Mouse (Mus musculus): ENCODE results near the gene Ggt5. TPM values are rescaled to one million over a fixed set of nuclear protein-coding genes. Genes with fewer than 3 reads are reported as not detected.
A peak's percentile ranks its signal among the peaks of the same experiment; 100 is the strongest.

The Ggt5 gene
- total RNA-seq, 2 experiments from 2014 or later = 3.3 to 3.8 TPM

DNA sequence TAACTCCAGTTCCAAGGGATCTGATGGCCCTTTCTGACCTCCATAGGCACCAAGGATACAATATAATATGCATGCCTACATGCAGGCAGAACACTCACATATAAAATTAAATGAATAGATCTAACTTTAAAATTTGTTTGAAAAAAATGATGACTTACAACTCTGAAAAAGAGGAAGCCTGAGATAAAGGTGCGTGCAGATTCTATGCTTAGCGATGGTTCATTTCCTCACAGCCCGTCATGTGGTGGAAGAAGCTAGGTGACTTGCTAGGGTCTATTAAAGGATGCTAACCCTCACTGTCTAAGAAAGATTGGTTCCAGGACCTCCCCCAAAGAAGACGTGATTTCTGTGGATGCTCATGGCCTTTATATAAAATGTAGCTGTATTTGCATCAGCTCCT is 26.9 kb downstream of the Ggt5 start:
- no peak for DNase-seq (ENCODE audit: extremely low spot score in 1 of 2, low spot score in 1 of 2)

DNA sequence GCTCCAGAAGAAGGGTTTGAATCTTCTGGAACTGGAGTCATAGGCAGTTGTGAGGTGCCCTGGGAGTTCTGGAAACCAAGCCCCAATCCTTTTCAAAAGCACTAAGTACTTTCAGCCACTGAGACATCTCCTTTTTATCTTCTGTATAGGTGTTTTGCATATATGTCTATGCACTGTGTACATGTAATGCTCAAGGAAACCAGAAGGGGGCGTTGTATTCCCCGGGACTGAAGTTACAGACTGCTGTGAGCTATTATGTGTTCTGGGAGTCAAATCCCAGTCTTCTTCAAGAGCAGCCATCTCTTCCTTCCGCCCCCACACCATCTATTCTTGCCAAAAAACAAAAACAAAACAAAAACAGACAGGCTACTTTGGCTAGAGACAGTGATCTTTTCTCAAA is 31.7 kb downstream of the Ggt5 start:
- DNase-seq (ENCODE audit: extremely low spot score in 1 of 2, low spot score in 1 of 2) = no peak

DNA sequence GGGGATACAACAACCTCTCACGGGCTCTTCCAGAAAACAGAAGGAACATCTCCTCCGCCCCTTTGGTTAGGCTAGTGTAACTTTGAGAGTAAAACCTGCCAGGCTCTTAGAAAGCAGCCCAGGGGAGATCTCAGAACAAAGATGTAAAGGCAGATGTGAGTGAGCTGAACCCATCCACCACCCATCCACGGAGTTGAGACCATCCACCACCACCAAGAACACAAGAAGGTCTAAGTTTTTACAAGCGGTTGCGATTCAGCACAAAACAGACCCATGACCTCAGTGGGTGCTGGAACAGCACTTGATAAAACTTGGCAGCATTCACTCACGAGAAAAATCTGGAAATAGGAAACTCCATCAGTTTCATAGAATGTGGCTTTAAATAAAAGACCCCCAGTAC is 36.8 kb downstream of the Ggt5 start:
- no peak for DNase-seq (ENCODE audit: extremely low spot score in 1 of 2, low spot score in 1 of 2)

DNA sequence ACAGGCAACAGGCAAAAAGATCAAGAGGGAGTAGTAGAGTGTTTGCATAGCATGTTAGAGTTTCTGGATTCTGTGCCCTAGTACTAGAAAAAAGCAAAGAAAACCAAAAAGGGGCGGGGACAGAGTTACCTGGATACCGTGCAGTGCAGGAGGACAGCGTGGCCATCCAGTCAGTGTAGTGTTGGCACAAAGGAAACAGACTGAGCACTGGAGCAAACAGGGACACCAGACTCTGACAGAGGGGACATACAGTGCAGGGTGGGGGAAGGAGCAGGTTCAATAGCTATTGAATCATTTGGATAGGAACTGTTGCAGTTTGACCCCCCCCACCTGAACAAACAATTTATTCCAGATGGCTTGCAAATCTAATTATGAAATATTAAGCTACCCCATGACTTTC is 37.9 kb downstream of the Ggt5 start:
- no peak for DNase-seq (ENCODE audit: extremely low spot score in 1 of 2, low spot score in 1 of 2)

DNA sequence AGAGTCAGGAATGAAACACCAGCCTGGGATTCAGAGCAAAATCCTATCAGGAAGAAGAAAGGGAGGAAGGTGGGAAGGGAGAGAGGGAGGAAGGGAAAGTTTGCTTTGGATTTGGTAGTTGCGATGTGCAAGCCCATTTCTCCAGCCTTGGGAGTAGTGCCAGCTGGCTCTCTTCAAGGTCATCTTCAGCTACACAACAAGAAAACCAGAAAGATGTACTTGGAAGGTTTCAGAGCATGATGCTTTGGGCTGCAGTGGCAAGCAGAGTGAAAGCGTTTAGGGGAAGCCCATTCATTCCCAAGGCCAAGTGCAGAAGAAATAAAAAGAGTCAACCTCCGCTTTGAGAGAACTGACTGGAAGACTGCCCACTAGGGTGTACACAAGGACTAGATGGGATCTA is 38.4 kb downstream of the Ggt5 start:
- DNase-seq (ENCODE audit: extremely low spot score in 1 of 2, low spot score in 1 of 2) = no peak

DNA sequence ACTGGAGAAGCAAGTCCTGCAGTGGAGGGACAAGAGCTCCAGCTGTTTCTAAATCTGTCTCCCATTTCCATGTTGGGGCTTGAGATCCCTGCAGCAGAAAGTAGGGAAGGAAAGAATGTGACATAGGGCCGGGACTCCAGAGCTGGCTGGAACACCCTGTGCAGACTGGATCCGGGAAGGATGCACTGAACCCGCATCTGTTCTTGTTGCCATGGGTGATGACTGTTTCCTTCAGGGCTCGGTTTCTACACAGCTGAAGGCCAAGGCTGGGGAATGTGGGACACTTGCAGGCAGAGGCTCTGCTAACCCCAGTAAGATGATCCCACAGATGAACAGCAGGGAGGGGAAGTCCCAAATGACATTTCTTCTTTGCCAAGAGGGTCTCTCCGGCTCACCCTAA is 43.5 kb downstream of the Ggt5 start:
- no peak for DNase-seq (ENCODE audit: extremely low spot score in 1 of 2, low spot score in 1 of 2)

DNA sequence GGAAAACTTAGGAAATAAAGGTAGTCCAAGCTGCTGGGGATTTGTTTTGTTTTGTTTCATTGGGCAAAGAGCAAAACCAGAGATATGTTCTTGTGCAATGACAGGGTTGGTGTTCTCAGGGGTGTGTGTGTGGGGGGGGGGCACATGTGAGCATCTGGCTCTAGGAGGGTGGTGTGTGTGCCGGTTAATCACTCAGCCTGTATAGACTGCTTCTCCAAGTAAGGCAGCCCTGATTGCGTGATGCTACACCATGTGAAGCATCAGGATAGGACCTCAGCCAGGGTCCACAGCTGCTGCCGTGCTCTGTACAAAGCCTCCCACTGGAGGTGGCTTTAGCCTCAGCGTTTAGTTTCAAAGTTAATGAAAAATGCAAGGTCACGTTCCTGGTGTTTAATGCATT is 43.9 kb downstream of the Ggt5 start:
- DNase-seq (ENCODE audit: extremely low spot score in 1 of 2, low spot score in 1 of 2) = no peak

DNA sequence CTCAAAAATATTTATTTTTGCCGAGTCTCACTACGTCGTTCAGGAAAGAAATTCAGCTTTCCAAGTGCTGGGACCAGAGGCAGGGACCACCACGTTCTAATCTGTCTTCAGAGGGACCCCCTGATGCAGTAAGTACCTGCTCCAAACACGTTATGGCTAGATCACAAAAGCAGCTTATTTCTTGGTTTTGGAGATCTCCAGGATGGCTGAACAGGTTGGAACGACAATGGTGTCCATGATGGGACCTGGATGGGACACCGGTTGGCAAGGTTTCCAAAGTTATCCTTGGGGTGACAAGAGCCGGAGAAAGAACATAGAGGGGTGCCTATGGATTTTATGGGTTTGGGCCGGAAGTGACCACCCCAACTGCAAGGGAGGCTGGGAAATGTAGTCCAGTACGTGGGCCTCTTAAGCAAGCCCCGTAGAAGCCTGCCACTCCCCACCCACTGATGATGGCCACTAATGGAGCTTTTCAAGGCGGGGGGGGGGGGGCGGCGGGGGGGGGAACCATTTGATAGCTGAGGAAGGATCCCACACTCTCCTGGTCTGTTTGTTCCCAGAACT is 44.5 kb downstream of the Ggt5 start:
- DNase-seq (ENCODE audit: extremely low spot score in 1 of 2, low spot score in 1 of 2) = no peak

DNA sequence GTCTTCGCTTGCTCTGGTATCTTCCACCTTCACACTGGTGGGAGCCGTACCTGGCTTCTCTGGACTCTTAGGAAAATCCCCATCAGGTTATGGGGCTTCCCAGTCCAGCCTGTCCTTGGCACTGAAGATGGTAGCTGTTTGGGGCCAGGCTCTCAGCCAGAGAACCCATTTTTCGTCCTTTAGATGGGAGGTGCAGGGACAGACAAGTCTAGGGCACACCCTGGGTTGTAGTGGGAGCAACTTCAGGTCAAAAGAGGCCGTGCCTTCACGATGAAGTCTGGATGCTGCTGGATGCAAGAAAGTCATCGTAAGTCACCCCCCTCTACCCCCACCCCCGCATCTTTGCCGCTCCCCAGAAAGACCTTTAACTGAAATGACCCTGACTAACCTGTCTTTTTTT is 45.5 kb downstream of the Ggt5 start:
- DNase-seq (ENCODE audit: extremely low spot score in 1 of 2, low spot score in 1 of 2) = no peak

DNA sequence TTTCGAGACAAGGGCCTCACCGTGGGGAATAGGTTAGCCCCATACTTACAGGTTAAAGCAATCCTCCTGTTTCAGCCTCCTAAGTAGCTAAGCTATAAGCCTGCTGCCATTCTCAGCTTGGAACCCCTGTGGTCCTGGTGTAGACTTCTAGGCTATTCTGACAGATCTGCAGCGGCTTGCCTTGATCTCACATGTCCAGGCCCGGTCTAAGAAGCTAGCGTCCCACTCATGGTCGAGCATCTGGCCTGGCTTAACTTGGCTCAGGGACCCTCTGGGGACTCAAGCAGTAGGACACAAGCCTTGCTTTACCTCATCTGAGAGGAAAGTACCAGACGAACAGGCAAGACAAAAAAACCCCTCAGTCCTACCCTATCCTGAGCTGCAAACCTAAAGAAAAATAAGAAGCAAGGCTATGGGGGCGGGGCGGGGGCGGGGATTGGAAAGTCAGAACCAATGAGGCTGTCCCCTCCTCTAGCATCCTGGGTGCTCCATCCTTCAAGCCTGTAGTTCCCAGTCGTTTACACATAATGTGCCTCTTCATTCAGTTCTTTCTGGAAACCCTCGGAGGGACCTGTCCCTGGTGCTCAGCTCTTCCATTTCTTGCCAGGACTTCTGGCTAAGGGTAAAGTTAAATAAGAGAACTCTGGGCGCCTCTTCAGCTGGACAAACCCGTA is 46.0 kb downstream of the Ggt5 start:
- DNase-seq (ENCODE audit: extremely low spot score in 1 of 2, low spot score in 1 of 2) = no peak

DNA sequence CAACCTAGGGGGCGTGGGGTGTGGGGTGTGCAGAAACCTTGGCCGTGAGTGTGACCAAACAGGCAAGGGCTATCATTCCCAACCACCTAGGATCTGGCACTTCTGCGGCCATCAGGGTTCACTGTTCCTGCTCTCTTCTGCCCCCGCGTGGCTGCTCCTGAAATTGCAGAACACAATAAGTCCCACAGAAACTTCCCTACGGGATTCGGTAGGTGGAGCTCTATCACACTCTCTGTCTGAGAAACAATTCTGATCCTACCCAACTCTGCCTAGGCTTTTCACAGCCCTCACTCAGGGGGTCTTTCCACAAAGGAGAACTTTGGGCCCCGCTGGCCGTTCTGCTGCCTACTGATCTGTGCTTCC is 46.5 kb downstream of the Ggt5 start:
- DNase-seq (ENCODE audit: extremely low spot score in 1 of 2, low spot score in 1 of 2) = peak; percentile 82 to 97

DNA sequence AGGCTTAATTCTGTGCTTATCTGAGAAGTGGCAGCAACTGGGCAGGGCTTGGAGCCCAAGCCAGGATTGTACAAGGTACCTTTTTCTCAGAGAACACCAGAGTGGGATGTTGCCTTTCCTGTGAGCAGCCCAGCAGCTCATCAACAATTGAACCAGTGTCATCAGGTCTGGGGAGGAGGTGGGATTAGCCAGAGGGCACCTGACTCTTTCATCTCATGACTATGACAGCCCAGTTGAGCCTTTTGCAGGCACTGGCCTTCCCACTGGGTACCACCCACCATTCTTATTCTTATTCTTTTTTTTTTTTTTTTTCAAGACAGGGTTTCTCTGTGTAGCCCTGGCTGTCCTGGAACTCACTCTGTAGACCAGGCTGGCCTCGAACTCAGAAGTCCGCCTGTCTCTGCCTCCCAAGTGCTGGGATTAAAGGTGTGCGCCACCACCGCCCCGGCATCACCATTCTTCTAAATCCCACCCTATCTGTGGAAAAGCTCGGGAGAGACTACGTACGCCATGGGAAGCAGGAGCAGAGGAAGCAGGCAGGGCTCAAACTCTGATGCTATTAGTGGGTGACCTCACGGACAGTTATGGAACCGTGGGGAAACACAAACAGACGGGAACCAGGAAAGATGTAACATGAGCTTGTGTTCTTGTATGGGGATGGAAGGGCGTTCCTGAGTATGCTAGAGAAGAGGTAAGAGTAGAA is 47.1 kb downstream of the Ggt5 start:
- no peak for DNase-seq (ENCODE audit: extremely low spot score in 1 of 2, low spot score in 1 of 2)

DNA sequence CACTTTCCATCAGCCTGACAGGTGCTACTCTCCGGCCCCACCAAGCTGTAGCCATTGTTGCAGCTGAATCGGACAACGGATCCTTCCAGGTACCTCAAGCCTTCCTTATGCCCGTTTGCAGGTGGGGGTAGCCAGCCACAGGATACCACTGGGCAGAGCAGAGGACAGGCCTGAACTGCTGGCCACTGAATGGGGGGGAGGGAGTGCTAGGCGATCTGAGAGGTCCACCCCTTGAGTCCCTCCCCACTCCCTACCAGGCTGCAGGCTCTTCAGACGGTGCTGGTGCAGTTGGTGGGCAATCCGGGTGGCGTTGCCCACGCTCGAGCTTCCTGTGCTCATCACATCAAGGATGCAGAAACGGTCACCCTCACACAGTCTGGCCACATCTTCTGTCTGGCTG is 48.6 kb downstream of the Ggt5 start:
- DNase-seq (ENCODE audit: extremely low spot score in 1 of 2, low spot score in 1 of 2) = peak in 1 of 2 experiments; percentile 1

DNA sequence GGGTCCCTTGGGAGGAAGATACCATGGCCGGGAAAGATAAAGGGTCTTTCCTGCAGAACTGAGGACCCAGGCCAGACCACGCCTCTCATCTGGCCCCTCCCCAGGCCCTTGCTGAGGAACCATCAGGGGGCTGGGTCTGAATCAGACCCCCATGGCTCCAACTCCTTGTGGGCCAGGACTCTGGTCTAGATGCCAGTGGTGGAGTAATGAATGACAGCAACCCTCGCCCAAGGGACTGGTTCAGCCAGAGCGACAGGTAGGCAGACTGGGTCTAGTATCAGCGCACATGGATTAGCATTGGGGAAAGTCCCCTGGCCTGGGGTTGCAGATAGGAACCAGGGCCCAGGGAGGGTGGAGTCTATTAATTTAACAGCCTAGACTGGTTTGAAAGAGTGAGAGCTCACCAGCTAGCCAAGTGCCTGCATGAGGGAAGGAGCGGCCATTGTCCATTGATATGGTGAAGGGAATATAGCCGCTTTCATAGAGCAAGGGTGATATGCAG is 52.6 kb downstream of the Ggt5 start:
- no peak for DNase-seq (ENCODE audit: extremely low spot score in 1 of 2, low spot score in 1 of 2)

DNA sequence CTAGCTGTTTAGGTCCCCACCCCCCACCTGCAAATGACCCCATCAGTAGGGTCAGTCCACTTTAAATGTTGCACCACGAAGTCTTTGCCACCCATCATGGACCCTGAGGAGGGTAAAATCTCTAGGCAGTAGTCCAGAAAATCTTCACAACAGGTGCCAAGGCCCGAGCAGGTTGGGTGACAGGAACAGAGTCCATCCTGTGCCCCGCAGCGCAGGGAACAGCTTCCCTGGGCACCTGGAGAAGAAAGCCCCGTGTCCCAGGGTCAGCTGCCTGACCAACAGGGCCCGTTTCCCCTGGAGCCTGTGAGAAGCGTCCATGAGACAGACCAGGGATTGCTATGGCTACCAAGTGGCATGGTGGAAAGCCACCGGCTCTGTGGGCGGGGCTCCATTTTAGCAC is 53.3 kb downstream of the Ggt5 start:
- no peak for DNase-seq (ENCODE audit: extremely low spot score in 1 of 2, low spot score in 1 of 2)

DNA sequence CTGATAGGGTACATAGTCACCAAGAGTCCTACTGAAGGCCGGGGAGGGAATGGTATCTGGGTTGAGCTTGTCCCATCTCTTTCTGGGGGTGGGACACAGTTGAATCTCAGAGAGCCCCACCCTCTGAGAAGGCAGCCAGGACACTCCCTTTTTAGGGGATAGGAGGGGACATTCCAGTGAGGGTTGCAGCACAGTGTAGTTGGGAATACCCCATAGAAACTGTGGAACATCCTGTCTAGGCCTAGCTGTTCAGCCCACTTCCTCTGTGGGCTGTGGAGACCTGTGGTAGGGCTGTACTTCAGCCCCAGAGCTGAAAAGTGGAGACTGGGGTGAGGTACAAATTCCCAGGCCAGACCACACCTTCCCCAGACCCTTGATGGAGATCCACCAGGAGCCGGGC is 53.8 kb downstream of the Ggt5 start:
- no peak for DNase-seq (ENCODE audit: extremely low spot score in 1 of 2, low spot score in 1 of 2)

DNA sequence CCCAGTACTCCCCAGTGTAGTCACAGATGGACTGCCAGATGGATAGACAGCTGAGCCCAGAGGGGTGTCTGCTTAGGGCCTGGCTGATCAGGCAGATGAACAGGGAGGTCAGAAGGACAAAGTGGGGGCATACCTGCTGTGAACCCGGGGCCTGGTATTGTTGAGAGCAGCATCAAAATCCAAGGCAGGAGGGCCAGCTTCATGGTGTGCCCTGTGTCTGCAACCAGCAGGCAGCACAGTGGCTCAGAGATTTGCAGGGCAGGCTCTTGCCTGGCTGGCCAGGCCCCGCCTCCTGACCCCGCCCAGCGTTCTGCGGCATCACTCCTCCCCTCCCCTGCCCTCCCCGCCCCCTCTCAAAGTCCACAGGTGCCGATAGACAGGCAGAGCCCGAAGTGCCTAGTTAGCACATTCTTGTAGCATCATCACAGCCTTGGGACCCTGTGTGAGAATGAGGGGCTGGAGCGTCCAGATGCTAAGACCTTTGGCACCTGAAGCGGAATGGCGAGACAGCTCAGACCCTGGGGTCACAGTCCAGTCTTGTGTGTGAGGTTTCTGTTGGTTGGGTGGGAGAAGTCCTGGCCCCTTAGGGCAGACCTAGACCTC is 54.7 kb downstream of the Ggt5 start, which contains the start of gene Susd2:
Gene Susd2, minus strand, starts transcription at position 268 of the 603 bp plus-strand sequence.
- no peak for DNase-seq (ENCODE audit: extremely low spot score in 1 of 2, low spot score in 1 of 2)

DNA sequence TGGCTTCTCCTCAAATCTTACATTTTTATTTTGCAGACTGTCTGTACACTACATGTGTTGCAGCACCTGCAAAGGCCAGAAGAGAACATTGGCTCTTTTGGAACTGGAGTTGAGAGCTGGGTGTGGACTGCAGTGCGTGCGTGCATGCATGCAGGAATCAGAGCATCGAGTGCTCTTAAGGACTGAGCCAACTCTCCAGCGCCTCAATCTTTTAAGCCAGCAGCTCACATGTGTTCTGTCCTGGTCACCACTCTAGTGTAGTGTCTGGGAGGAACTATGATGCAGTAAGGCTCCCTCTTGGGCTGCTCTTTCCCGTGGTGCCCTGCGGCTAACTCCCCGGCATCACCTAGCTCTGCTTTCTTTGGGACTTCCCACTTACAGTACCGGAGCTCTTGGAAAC is 56.5 kb downstream of the Ggt5 start:
- no peak for DNase-seq (ENCODE audit: extremely low spot score in 1 of 2, low spot score in 1 of 2)

DNA sequence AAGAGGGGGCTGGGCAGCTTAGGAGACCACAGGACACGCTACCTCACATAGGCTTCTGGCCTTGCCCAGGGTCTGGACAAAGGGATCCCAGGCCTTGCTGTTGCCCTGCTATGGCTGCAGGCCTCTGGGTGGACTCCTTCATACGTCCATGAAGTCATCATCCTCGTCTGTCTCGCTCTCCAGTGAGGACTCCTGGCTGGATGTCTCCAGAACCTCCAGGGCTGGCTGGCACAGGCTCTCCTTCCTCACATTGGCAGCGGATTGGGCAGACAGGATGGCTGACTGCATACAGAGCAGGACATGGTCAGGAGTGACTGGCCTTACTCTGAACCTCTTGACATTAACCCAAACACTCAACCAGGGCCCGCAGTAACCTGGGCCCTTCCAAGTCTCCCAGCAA is 57.3 kb downstream of the Ggt5 start:
- no peak for DNase-seq (ENCODE audit: extremely low spot score in 1 of 2, low spot score in 1 of 2)

DNA sequence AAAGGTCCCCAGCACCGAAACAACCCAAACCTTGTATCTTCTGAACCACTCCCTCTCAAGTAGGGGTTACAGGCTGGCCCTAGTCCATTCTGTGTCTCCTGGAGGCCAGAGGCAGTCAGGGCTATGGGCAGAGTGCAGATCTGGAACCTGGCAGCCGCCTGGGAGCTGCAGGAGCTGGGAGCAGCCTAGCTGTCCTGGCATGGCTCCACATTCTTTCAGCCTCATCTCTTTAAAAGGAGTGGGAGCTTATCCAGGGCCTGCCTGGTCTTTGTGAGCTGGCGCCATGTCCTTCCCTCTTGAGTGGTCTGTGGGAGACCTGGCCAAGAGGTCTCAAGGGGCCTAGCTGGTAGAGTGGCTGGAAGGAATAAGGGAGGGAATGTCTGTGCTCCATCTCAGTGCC is 58.2 kb downstream of the Ggt5 start:
- DNase-seq (ENCODE audit: extremely low spot score in 1 of 2, low spot score in 1 of 2) = peak in 1 of 2 experiments; percentile 29

DNA sequence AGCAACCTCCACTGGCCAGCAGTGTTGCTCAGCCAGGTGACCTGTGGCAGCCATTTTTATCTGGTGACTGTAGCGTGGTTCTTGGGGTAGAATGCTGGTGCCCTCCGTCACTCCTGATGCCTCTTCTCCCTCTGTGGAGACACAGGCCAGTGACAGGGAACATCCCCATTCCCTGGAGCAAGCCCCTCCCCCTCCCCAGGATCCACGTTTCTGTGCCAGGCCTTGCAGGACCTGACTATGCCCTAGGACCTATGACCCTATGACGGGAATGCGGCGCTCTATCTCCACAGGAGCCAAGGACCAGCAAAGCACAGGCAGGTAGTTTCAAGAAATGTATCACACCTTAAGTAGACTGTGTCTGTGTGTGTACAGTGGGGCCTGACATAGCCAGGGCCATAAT is 59.0 kb downstream of the Ggt5 start:
- no peak for DNase-seq (ENCODE audit: extremely low spot score in 1 of 2, low spot score in 1 of 2)
